Mouse (Mus musculus) midbrain, embryonic 14.5 days (tissue): ENCODE results near the gene Megf11. TPM values are rescaled to one million over a fixed set of nuclear protein-coding genes. Genes with fewer than 3 reads are reported as not detected.

Source experiments
- ATAC-seq: fragments of 200-750 bp; cut with Nextera tagmentation; 2 replicates; pipeline ENCODE4 v1.8.0; 2017; ENCODE audit warnings: moderate number of reproducible peaks, moderate library complexity; ENCODE audit not compliant: low FRiP score, low TSS enrichment
- DNase-seq: peaks from one replicate; pipeline ENCODE4 v3.0.0-alpha.2; 2015
- H3K27ac ChIP-seq: fragments of 300-500 bp; sonication (generic); replicated peaks from 2 replicates; pipeline ENCODE4 v1.5.1; 2014; ENCODE audit warnings: mild to moderate bottlenecking, low read depth, low read length, moderate library complexity
- H3K27me3 ChIP-seq: fragments of 300-500 bp; sonication (generic); 2 replicates; pipeline ENCODE4 v1.6.1; 2014; ENCODE audit warnings: low read length, control low read depth, mixed read lengths; ENCODE audit not compliant: control insufficient read depth, insufficient read depth
- H3K36me3 ChIP-seq: fragments of 300-500 bp; sonication (generic); 2 replicates; pipeline ENCODE4 v1.6.1; 2014; ENCODE audit warnings: low read length, control low read depth; ENCODE audit not compliant: control insufficient read depth, insufficient read depth
- H3K4me1 ChIP-seq: fragments of 300-500 bp; sonication (generic); 2 replicates; pipeline ENCODE4 v1.6.1; 2014; ENCODE audit warnings: mild to moderate bottlenecking, antibody characterized with exemption, low read length, control low read depth; ENCODE audit not compliant: control insufficient read depth, insufficient read depth
- H3K4me2 ChIP-seq: fragments of 300-500 bp; sonication (generic); 2 replicates; pipeline ENCODE4 v1.6.1; 2014; ENCODE audit warnings: mild to moderate bottlenecking, low read length, moderate library complexity
- H3K4me3 ChIP-seq: fragments of 300-500 bp; sonication (generic); replicated peaks from 2 replicates; pipeline ENCODE4 v1.5.1; 2014; ENCODE audit warnings: low read depth, low read length
- H3K9ac ChIP-seq: fragments of 300-500 bp; sonication (generic); replicated peaks from 2 replicates; pipeline ENCODE4 v1.6.1; 2014; ENCODE audit warnings: mild to moderate bottlenecking, low read length, moderate library complexity
- H3K9me3 ChIP-seq: fragments of 300-500 bp; sonication (generic); 2 replicates; pipeline ENCODE4 v1.6.1; 2016; ENCODE audit warnings: low read length, control low read depth, mixed read lengths; ENCODE audit not compliant: control insufficient read depth
- WGBS: fragments of 180-500 bp; shearing (Covaris S2); extraction: QIAGEN DNeasy Blood & Tissue Kit; methylation state at CpG from one replicate; pipeline ENCODE4 v1.1.7; 2014; 5-methylcytosine and 5-hydroxymethylcytosine counted together
- polyA plus RNA-seq: library from polyadenylated mRNA; unstranded; fragments of >200 nt; fragmentation: Nextera tagmentation; extraction: Ambion mirVana; gene quantifications from 2 replicates; pipeline ENCODE4 v1.2.1, GENCODE M21; 2014

The Megf11 gene
- polyA plus RNA-seq, 1 experiment from 2014 or later = 18.6 TPM

- ATAC-seq (no peak), DNase-seq (no peak)
- Histone ChIP-seq H3K4me1 (0 out of 2 replicates have a peak, but pooled peaks cover 9% of the 10 kb centered on the region), H3K36me3 (no peaks in the 10 kb centered on the region), H3K9ac (no peak overlapping the region), H3K9me3 (no peaks in the 10 kb centered on the region), H3K27me3 (no peaks in the 10 kb centered on the region), H3K4me3 (no peak overlapping the region), H3K4me2 (no peak overlapping the region), H3K27ac (no peak overlapping the region)
- WGBS = 75% methylated on average over 5 of the region's 5 CpGs
These were observed 178.9 kb downstream of the Megf11 start for GRCm38 (mm10) chr9:64564315-64564767.

GRCm38 (mm10) chr9:64565915-64566314, 180.5 kb downstream of the Megf11 start:
- DNase-seq (no peak), ATAC-seq (no peak)
- H3K9ac ChIP-seq = no peak overlapping the region
- no peaks in the 10 kb centered on the region for H3K27me3 ChIP-seq
- no peak overlapping the region for H3K27ac ChIP-seq
- no peak overlapping the region for H3K4me3 ChIP-seq
- no peak overlapping the region for H3K4me2 ChIP-seq
- no peaks in the 10 kb centered on the region for H3K36me3 ChIP-seq
- no peaks in the 10 kb centered on the region for H3K9me3 ChIP-seq
- H3K4me1 ChIP-seq = 0 out of 2 replicates have a peak, but pooled peaks cover 8% of the 10 kb centered on the region

GRCm38 (mm10) chr9:64566376-64566775, 180.9 kb downstream of the Megf11 start:
- DNase-seq (no peak), ATAC-seq (no peak)
- Histone ChIP-seq H3K36me3 (no peaks in the 10 kb centered on the region), H3K27ac (no peak overlapping the region), H3K9me3 (no peaks in the 10 kb centered on the region), H3K4me1 (0 out of 2 replicates have a peak, but pooled peaks cover 5% of the 10 kb centered on the region), H3K4me2 (no peak overlapping the region), H3K9ac (no peak overlapping the region), H3K4me3 (no peak overlapping the region), H3K27me3 (no peaks in the 10 kb centered on the region)
- 58% methylated on average over 2 of the region's 2 CpGs for whole genome bisulfite sequencing

DNA sequence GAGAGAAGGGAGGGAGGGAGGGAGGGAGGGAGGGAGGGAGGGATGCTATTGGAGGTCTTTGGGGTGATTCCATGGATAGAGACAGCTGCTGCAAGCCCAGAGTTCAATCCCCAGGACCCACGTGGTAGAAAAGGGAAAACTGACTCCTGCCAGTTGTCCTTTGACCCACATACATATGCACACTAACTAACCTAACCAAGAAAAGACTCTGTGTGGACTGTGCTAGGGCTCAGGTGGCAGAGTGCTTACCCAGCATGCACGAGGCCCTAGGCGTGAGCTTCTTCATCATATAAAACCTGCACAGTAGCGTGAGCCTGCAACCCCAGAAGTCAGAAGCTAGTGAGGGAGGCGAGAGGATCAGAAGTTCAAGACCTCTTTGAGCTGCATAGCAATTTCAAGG, 182.1 kb downstream of the Megf11 start:
- no peak for DNase-seq
- Histone ChIP-seq H3K4me2 (no peak overlapping the region), H3K36me3 (no peaks in the 10 kb centered on the region), H3K27me3 (no peaks in the 10 kb centered on the region), H3K27ac (no peak overlapping the region), H3K4me3 (no peak overlapping the region), H3K4me1 (0 out of 2 replicates have a peak, but pooled peaks cover 5% of the 10 kb centered on the region), H3K9me3 (no peaks in the 10 kb centered on the region), H3K9ac (no peak overlapping the region)
- ATAC-seq = no peak
- 68% methylated on average over 5 of the region's 5 CpGs for WGBS

- no peak overlapping the region for H3K27ac ChIP-seq
- 0 out of 2 replicates have a peak, but pooled peaks cover 5% of the 10 kb centered on the region for H3K4me1 ChIP-seq
- no peak overlapping the region for H3K4me3 ChIP-seq
- WGBS = 56% methylated on average over 8 of the region's 8 CpGs
- DNase-seq (no peak), ATAC-seq (no peak)
- H3K9me3 ChIP-seq = no peaks in the 10 kb centered on the region
- no peaks in the 10 kb centered on the region for H3K36me3 ChIP-seq
- no peaks in the 10 kb centered on the region for H3K27me3 ChIP-seq
- H3K4me2 ChIP-seq = no peak overlapping the region
- no peak overlapping the region for H3K9ac ChIP-seq
These were observed 183.2 kb downstream of the Megf11 start for GRCm38 (mm10) chr9:64568467-64569260.

- Histone ChIP-seq H3K9me3 (no peaks in the 10 kb centered on the region), H3K4me3 (no peak overlapping the region), H3K27me3 (no peaks in the 10 kb centered on the region), H3K27ac (no peak overlapping the region), H3K36me3 (no peaks in the 10 kb centered on the region), H3K4me1 (0 out of 2 replicates have a peak, but pooled peaks cover 5% of the 10 kb centered on the region), H3K9ac (no peak overlapping the region), H3K4me2 (no peak overlapping the region)
- no peak for ATAC-seq
- WGBS = 46% methylated on average over 4 of the region's 4 CpGs
- no peak for DNase-seq
These were observed 185.0 kb downstream of the Megf11 start for GRCm38 (mm10) chr9:64570448-64570847.

DNA sequence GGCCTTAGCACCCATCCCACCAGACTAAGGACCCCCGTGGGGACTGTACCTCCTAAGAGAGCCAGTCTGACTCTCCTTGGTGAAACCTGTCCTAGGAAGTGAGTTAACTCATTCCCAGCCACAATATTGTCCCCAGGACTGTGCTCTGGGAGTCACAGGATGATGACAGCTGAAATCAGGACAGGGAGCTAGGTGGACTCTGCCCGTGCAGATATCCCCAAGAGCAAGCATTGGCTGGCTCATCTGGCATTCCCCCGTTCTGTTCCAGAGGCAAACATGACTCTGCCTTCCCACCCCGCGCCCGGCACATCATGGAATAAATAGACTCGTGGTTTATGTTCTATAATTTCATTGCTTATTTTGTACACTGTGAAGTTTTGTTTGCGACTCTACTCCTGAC, 185.7 kb downstream of the Megf11 start:
- Histone ChIP-seq H3K4me3 (no peak overlapping the region), H3K27ac (no peak overlapping the region), H3K4me2 (no peak overlapping the region), H3K9ac (no peak overlapping the region), H3K36me3 (no peaks in the 10 kb centered on the region), H3K4me1 (0 out of 2 replicates have a peak, but pooled peaks cover 3% of the 10 kb centered on the region), H3K9me3 (no peaks in the 10 kb centered on the region), H3K27me3 (no peaks in the 10 kb centered on the region)
- no peak for DNase-seq
- 92% methylated on average over 8 of the region's 8 CpGs for WGBS
- ATAC-seq = no peak

DNA sequence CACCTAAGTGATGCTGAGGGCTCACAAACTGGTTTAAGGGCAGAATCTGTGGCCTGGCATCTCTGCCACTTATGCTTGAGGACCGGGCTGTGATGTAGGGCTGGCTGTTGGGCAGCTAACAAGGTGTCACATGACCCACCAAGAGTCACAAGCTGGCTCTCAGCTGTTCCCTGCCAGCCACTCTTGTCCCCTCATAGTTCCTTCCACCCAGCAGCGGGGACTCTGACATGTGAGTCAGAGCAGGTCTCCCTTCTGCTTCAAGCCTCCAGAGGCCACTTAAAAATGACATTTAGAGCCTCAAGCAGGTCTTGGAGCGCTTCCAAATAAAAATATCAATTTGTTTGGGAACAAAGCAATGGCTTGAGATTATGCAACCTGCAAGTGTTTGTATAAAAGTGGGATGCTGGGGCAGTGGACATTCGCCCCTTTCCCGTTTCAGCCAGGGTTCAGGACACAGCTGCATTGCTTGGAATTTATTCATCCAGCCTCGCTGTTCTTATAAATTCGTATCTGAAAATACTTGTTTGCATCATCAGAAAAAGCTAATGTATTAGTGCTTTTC, 187.3 kb downstream of the Megf11 start:
- peaks cover 9% of the 10 kb centered on the region; the same call in 1 of the 2 replicates for H3K4me1 ChIP-seq
- no peak overlapping the region for H3K4me2 ChIP-seq
- H3K27me3 ChIP-seq = no peaks in the 10 kb centered on the region
- no peaks in the 10 kb centered on the region for H3K36me3 ChIP-seq
- ATAC-seq (no peak), DNase-seq (no peak)
- no peak overlapping the region for H3K9ac ChIP-seq
- no peak overlapping the region; the same call in 1 of the 2 replicates for H3K27ac ChIP-seq
- WGBS = 76% methylated on average over 7 of the region's 7 CpGs
- H3K9me3 ChIP-seq = no peaks in the 10 kb centered on the region
- no peak overlapping the region for H3K4me3 ChIP-seq

DNA sequence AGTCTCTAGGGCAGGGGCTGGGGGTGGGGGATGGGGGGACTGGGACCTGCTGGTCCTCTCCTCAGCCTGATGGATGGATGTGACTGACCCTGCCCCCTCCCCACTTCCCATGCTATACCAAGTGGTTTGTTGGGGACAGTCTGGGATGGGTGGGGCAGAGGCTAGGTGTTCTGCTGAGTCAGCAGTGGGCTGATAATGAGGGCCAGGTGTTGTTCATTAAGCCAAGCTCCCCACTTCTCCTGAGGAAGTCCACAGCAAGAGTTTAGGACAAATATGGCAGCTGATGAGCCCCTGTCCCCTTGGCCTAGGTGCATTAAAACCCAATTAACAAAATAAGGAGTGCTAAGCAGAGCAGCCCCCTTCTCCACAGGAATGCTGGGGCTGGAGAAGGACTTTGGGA, 190.2 kb downstream of the Megf11 start:
- Histone ChIP-seq H3K4me1 (peaks cover 9% of the 10 kb centered on the region; the same call in 1 of the 2 replicates), H3K9me3 (no peaks in the 10 kb centered on the region), H3K36me3 (no peaks in the 10 kb centered on the region), H3K4me3 (no peak overlapping the region), H3K27ac (no peak overlapping the region), H3K4me2 (no peak overlapping the region), H3K9ac (no peak overlapping the region), H3K27me3 (no peaks in the 10 kb centered on the region)
- ATAC-seq (no peak), DNase-seq (no peak)
